Mouse (Mus musculus) gastrocnemius, adult 8-10 months (tissue): ENCODE results near the gene Gm10181. TPM values are rescaled to one million over a fixed set of nuclear protein-coding genes. Genes with fewer than 3 reads are reported as not detected.
"Not testable (repeated sequence)": the region's sequence is repeated elsewhere in the genome, so short reads cannot be mapped to it uniquely, and the experiment has no call there.

ENCODE experiments used
- DNase-seq, 2 experiments: peaks; one replicate each; pipeline ENCODE4 v3.0.0; 2022; ENCODE audit warnings: low spot score in 2 of 2
- total RNA-seq, 4 experiments: library from RNA; stranded (reverse); gene quantifications; 2 replicates each; pipeline ENCODE4 v1.2.4; 2022

Gene Gm10181
- not detected for total RNA-seq

- no peak for DNase-seq
Measured at GRCm38 (mm10) chr9:25089122-25089521, at the start of gene Gm10181. Gene Gm10181, plus strand, starts transcription at chr9:25089422.

- no peak for DNase-seq
Measured at GRCm38 (mm10) chr9:25041665-25042064, 47.6 kb upstream of the Gm10181 start.

- no peak for DNase-seq
Measured at GRCm38 (mm10) chr9:25042162-25043111, 46.8 kb upstream of the Gm10181 start.

GRCm38 (mm10) chr9:25044325-25044724 lies 44.9 kb upstream of the Gm10181 start:
- no peak for DNase-seq

- no peak for DNase-seq
Measured at GRCm38 (mm10) chr9:25048289-25048688, 40.9 kb upstream of the Gm10181 start.

GRCm38 (mm10) chr9:25048940-25049339 lies 40.3 kb upstream of the Gm10181 start:
- no peak for DNase-seq

- no peak for DNase-seq
Measured at GRCm38 (mm10) chr9:25051901-25052300, 37.3 kb upstream of the Gm10181 start.

- DNase-seq = no peak
Measured at GRCm38 (mm10) chr9:25055650-25056376, 33.4 kb upstream of the Gm10181 start.

GRCm38 (mm10) chr9:25058726-25059125 lies 30.5 kb upstream of the Gm10181 start:
- no peak for DNase-seq

- DNase-seq = no peak
Measured at GRCm38 (mm10) chr9:25072666-25073065, 16.6 kb upstream of the Gm10181 start.

- no peak for DNase-seq
Measured at GRCm38 (mm10) chr9:25075977-25076376, 13.2 kb upstream of the Gm10181 start.

GRCm38 (mm10) chr9:25076505-25076904 lies 12.7 kb upstream of the Gm10181 start:
- no peak for DNase-seq

- DNase-seq = no peak
Measured at GRCm38 (mm10) chr9:25090853-25091252, 1.6 kb downstream of the Gm10181 start.

GRCm38 (mm10) chr9:25102881-25103280 lies 13.7 kb downstream of the Gm10181 start:
- no peak for DNase-seq

- DNase-seq = no peak
Measured at GRCm38 (mm10) chr9:25104638-25105037, 15.4 kb downstream of the Gm10181 start.

- not testable (repeated sequence) for DNase-seq
Measured at GRCm38 (mm10) chr9:25123590-25123989, 34.4 kb downstream of the Gm10181 start.

GRCm38 (mm10) chr9:25124048-25124447 lies 34.8 kb downstream of the Gm10181 start:
- DNase-seq = no peak

- DNase-seq = no peak
Measured at GRCm38 (mm10) chr9:25132253-25132652, 43.0 kb downstream of the Gm10181 start.

- no peak for DNase-seq
Measured at GRCm38 (mm10) chr9:25132920-25133319, 43.7 kb downstream of the Gm10181 start.

GRCm38 (mm10) chr9:25138900-25139299 lies 49.7 kb downstream of the Gm10181 start:
- DNase-seq = no peak
